11 mouse cellular contexts compared by ENCODE assay signal in the genomic region with DNA sequence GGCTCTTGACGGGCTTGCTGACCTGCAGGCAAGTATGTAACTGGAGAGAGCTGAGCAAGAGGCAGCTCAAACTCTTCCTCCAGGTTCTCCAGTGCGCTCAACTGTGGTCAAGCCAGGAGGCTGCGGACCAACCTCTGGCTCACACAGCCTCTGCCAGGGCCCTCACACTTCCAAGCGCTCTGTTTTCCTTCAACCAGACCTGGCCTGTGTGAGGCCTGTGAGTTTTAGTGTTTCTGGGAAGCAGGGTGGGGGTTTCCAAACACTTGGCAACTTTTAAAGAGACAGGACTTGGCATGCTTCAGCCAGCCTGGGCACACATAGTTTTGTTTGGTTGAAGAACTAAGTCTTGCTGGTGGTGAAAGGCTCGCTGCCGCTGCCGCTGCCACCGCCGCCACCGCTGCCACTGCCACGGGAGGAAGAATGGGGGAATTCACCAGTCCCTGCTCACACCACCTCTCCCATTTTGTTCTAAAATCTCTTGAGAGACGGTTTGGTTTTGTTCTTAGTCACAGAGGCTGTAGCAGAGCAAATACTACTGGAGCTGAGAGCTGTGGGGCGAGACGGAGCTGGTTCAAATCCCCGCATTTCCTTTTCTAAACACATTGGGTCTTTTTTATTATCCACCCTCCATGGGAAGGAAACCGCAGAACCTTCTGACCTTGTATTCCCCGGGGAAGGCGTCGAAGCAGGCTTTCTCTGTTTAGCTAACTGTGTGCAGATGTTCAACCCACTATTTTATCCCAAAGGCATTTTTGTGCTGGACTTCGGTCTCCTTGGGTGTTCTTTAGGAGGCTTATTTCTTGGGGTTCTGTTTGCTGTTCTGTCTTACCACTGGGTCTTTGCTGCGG. TPM values are rescaled to one million over a fixed set of nuclear protein-coding genes. Genes with fewer than 3 reads are reported as not detected.
DNase-seq lines count a peak whose midpoint lies in the region; ATAC-seq and TF ChIP-seq lines count a peak whose summit lies in the region.
"Had no signal": no experiment of that assay in that cellular context is flagged by ENCODE, and none has a peak within 500 bp of the region (broad histone marks: within the 10 kb centered on the region; RNA-seq: fewer than 3 reads in every experiment).

No protein-coding gene starts in this region.

- no peak overlapping the region for H3K4me3 ChIP-seq in midbrain, embryonic 11.5 days (ENCODE audit: low read depth, low read length)
- H3K4me3 ChIP-seq in midbrain, embryonic 13.5 days (replicated peaks), result no peak overlapping the region
- no peak overlapping the region for H3K4me3 ChIP-seq in limb, embryonic 10.5 days
- H3K4me3 ChIP-seq in stomach, postnatal 0 days (ENCODE audit: low read depth, low read length), result no peak overlapping the region
- H3K4me3 ChIP-seq: heart, embryonic 13.5 days; neural tube, embryonic 13.5 days had no signal

- no peaks in the 10 kb centered on the region for H3K4me1 ChIP-seq in midbrain, embryonic 11.5 days (ENCODE audit: control insufficient read depth, insufficient read depth, low read length)
- no peaks in the 10 kb centered on the region for H3K4me1 ChIP-seq in midbrain, embryonic 13.5 days (replicated peaks)
- H3K4me1 ChIP-seq in limb, embryonic 10.5 days, result peaks cover 11% of the 10 kb centered on the region
- no peaks in the 10 kb centered on the region for H3K4me1 ChIP-seq in stomach, postnatal 0 days (replicated peaks; ENCODE audit: control insufficient read depth, insufficient read depth)
- H3K4me1 ChIP-seq: neural tube, embryonic 13.5 days had no signal

- no peaks in the 10 kb centered on the region for H3K9me3 ChIP-seq in midbrain, embryonic 11.5 days (ENCODE audit: control insufficient read depth, low read length)
- H3K9me3 ChIP-seq in midbrain, embryonic 13.5 days, result no peaks in the 10 kb centered on the region
- no peaks in the 10 kb centered on the region for H3K9me3 ChIP-seq in limb, embryonic 10.5 days (replicated peaks)
- no peaks in the 10 kb centered on the region for H3K9me3 ChIP-seq in stomach, postnatal 0 days (ENCODE audit: control insufficient read depth, low read length)
- H3K9me3 ChIP-seq: heart, embryonic 13.5 days; neural tube, embryonic 13.5 days had no signal

- H3K27me3 ChIP-seq in midbrain, embryonic 11.5 days (ENCODE audit: control insufficient read depth, insufficient read depth, low read length), result no peaks in the 10 kb centered on the region
- H3K27me3 ChIP-seq in midbrain, embryonic 13.5 days, result no peaks in the 10 kb centered on the region
- H3K27me3 ChIP-seq in limb, embryonic 10.5 days (ENCODE audit: low read depth, poor library complexity, severe bottlenecking), result no peaks in the 10 kb centered on the region
- H3K27me3 ChIP-seq in stomach, postnatal 0 days (ENCODE audit: control insufficient read depth, insufficient read depth, low read length), result no peaks in the 10 kb centered on the region
- H3K27me3 ChIP-seq: heart, embryonic 13.5 days; neural tube, embryonic 13.5 days had no signal

- no peak overlapping the region for H3K4me2 ChIP-seq in midbrain, embryonic 11.5 days
- no peak overlapping the region for H3K4me2 ChIP-seq in midbrain, embryonic 13.5 days (replicated peaks)
- no peak overlapping the region for H3K4me2 ChIP-seq in stomach, postnatal 0 days (replicated peaks; ENCODE audit: low read depth)
- H3K4me2 ChIP-seq: heart, embryonic 13.5 days; neural tube, embryonic 13.5 days had no signal

- DNase-seq in cerebellum, adult 9-11 months, result peak; percentile 2
- no peak for DNase-seq in cerebellum, postnatal 36 days
- peak; percentile 78 for DNase-seq in midbrain, embryonic 11.5 days (ENCODE audit: low spot score, missing footprints)
- no peak for DNase-seq in limb, embryonic 10.5 days (ENCODE audit: low spot score)
- no peak for DNase-seq in stomach, postnatal 0 days (ENCODE audit: low spot score)
- no peak for DNase-seq in B cell, adult 2 months
- no peak for DNase-seq in natural killer cell, adult 2 months (ENCODE audit: low spot score in 2 of 2)

- 78% methylated on average over 21 of the region's 21 CpGs for WGBS in midbrain, embryonic 11.5 days
- WGBS in midbrain, embryonic 13.5 days, result 84% methylated on average over 21 of the region's 21 CpGs
- WGBS in limb, embryonic 10.5 days, result 78% methylated on average over 21 of the region's 21 CpGs
- 63% methylated on average over 21 of the region's 21 CpGs for whole genome bisulfite sequencing in stomach, postnatal 0 days

- no peak overlapping the region for H3K27ac ChIP-seq in midbrain, embryonic 11.5 days (ENCODE audit: low read depth, low read length)
- H3K27ac ChIP-seq in midbrain, embryonic 13.5 days, result no peak overlapping the region
- peak overlapping the region; percentile 70; the same call in 1 of the 2 replicates for H3K27ac ChIP-seq in limb, embryonic 10.5 days
- peak overlapping the region; percentile 5; the same call in 1 of the 2 replicates for H3K27ac ChIP-seq in stomach, postnatal 0 days (replicated peaks)
- H3K27ac ChIP-seq: heart, embryonic 13.5 days; neural tube, embryonic 13.5 days had no signal

- no peak for ATAC-seq in midbrain, embryonic 11.5 days (ENCODE audit: low FRiP score)
- no peak for ATAC-seq in midbrain, embryonic 13.5 days
- no peak for ATAC-seq in stomach, postnatal 0 days (ENCODE audit: low FRiP score, low TSS enrichment)

- H3K36me3 ChIP-seq in midbrain, embryonic 11.5 days (ENCODE audit: control insufficient read depth, insufficient read depth, low read length), result no peaks in the 10 kb centered on the region
- no peaks in the 10 kb centered on the region for H3K36me3 ChIP-seq in midbrain, embryonic 13.5 days
- no peaks in the 10 kb centered on the region for H3K36me3 ChIP-seq in limb, embryonic 10.5 days
- no peaks in the 10 kb centered on the region for H3K36me3 ChIP-seq in stomach, postnatal 0 days (ENCODE audit: control insufficient read depth, insufficient read depth, low read length)
- H3K36me3 ChIP-seq: heart, embryonic 13.5 days; neural tube, embryonic 13.5 days had no signal

- H3K9ac ChIP-seq in midbrain, embryonic 11.5 days (ENCODE audit: low read length), result no peak overlapping the region
- H3K9ac ChIP-seq in midbrain, embryonic 13.5 days (replicated peaks), result no peak overlapping the region
- H3K9ac ChIP-seq in stomach, postnatal 0 days (ENCODE audit: low read length), result no peak overlapping the region
- H3K9ac ChIP-seq: heart, embryonic 13.5 days; neural tube, embryonic 13.5 days had no signal

- TF ChIP-seq CTCF in stomach, postnatal 0 days (IDR thresholded peaks at IDR 0.05; ENCODE audit: low read depth), result no peak

- no peak for TF ChIP-seq EP300 in stomach, postnatal 0 days (optimal IDR thresholded peaks at IDR 0.05)

RNA-seq across cellular contexts. Expression of a gene that starts 11.0 kb away (rescaled TPM):
- not detected in 2 replicates for polyA plus RNA-seq in midbrain, embryonic 11.5 days (2014; fragmentation: Nextera tagmentation; extraction: Ambion mirVana)
- not detected in 2 replicates for polyA plus RNA-seq in midbrain, embryonic 13.5 days (2015; fragmentation: Nextera tagmentation; extraction: Ambion mirVana)
- polyA plus RNA-seq in limb, embryonic 10.5 days (2016; fragmentation: Nextera tagmentation; extraction: Ambion mirVana), result not detected in 2 replicates
- not detected in 2 replicates for polyA plus RNA-seq in stomach, postnatal 0 days (2015; fragmentation: Nextera tagmentation; extraction: Ambion mirVana)
- polyA plus RNA-seq: heart, embryonic 13.5 days; liver, adult 2 months; neural tube, embryonic 13.5 days had no signal

RNA-seq across cellular contexts. Expression of a gene that starts 30.0 kb away (rescaled TPM):
- 0.04 TPM in 1 of 2 replicates, not detected in the other for polyA plus RNA-seq in midbrain, embryonic 11.5 days (2014; fragmentation: Nextera tagmentation; extraction: Ambion mirVana)
- 0.05 TPM in 1 of 2 replicates, not detected in the other for polyA plus RNA-seq in midbrain, embryonic 13.5 days (2015; fragmentation: Nextera tagmentation; extraction: Ambion mirVana)
- polyA plus RNA-seq in limb, embryonic 10.5 days (2016; fragmentation: Nextera tagmentation; extraction: Ambion mirVana), result 0.05 and 0.10 TPM in 2 replicates
- polyA plus RNA-seq in stomach, postnatal 0 days (2015; fragmentation: Nextera tagmentation; extraction: Ambion mirVana), result 0.27 and 0.30 TPM in 2 replicates
- polyA plus RNA-seq: neural tube, embryonic 13.5 days had no signal

RNA-seq across cellular contexts. Expression of a gene that starts 32.8 kb away (rescaled TPM):
- 0.11 and 0.25 TPM in 2 replicates for polyA plus RNA-seq in midbrain, embryonic 11.5 days (2014; fragmentation: Nextera tagmentation; extraction: Ambion mirVana)
- 0.13 and 0.35 TPM in 2 replicates for polyA plus RNA-seq in midbrain, embryonic 13.5 days (2015; fragmentation: Nextera tagmentation; extraction: Ambion mirVana)
- 0.35 and 0.40 TPM in 2 replicates for polyA plus RNA-seq in limb, embryonic 10.5 days (2016; fragmentation: Nextera tagmentation; extraction: Ambion mirVana)
- 6.1 and 7.8 TPM in 2 replicates for polyA plus RNA-seq in stomach, postnatal 0 days (2015; fragmentation: Nextera tagmentation; extraction: Ambion mirVana)

RNA-seq across cellular contexts. Expression of a gene that starts 49.7 kb away (rescaled TPM):
- polyA plus RNA-seq in midbrain, embryonic 11.5 days (2014; fragmentation: Nextera tagmentation; extraction: Ambion mirVana), result not detected in 2 replicates
- 0.08 and 0.10 TPM in 2 replicates for polyA plus RNA-seq in midbrain, embryonic 13.5 days (2015; fragmentation: Nextera tagmentation; extraction: Ambion mirVana)
- polyA plus RNA-seq in limb, embryonic 10.5 days (2016; fragmentation: Nextera tagmentation; extraction: Ambion mirVana), result not detected in 2 replicates
- not detected in 2 replicates for polyA plus RNA-seq in stomach, postnatal 0 days (2015; fragmentation: Nextera tagmentation; extraction: Ambion mirVana)
- polyA plus RNA-seq: heart, embryonic 13.5 days; liver, adult 2 months had no signal

RNA-seq across cellular contexts. Expression of a gene that starts 59.2 kb away (rescaled TPM):
- polyA plus RNA-seq in midbrain, embryonic 11.5 days (2014; fragmentation: Nextera tagmentation; extraction: Ambion mirVana), result not detected in 2 replicates
- 0.08 TPM in 1 of 2 replicates, not detected in the other for polyA plus RNA-seq in midbrain, embryonic 13.5 days (2015; fragmentation: Nextera tagmentation; extraction: Ambion mirVana)
- polyA plus RNA-seq in limb, embryonic 10.5 days (2016; fragmentation: Nextera tagmentation; extraction: Ambion mirVana), result not detected in 2 replicates
- polyA plus RNA-seq in stomach, postnatal 0 days (2015; fragmentation: Nextera tagmentation; extraction: Ambion mirVana), result not detected in 2 replicates
- polyA plus RNA-seq: heart, embryonic 13.5 days; liver, adult 2 months; neural tube, embryonic 13.5 days had no signal

Comparison
In these comparisons a context has a peak if more than half of its experiments do, and no peak if none do; other contexts are left out.
1. DNase-seq: peak in cerebellum, adult 9-11 months (single experiment) and midbrain, embryonic 11.5 days (single experiment); none in cerebellum, postnatal 36 days (0 of 2), limb, embryonic 10.5 days (single experiment), stomach, postnatal 0 days (single experiment), B cell, adult 2 months (0 of 2) and natural killer cell, adult 2 months (0 of 2).
2. H3K27ac ChIP-seq: peak in limb, embryonic 10.5 days (single experiment) and stomach, postnatal 0 days (single experiment); none in midbrain, embryonic 11.5 days (single experiment) and midbrain, embryonic 13.5 days (single experiment).